Mouse (Mus musculus): ENCODE data around the gene Phpt1. TPM values are rescaled to one million over a fixed set of nuclear protein-coding genes. Genes with fewer than 3 reads are reported as not detected.

The Phpt1 gene
- polyA plus RNA-seq, 1 experiment from 2014 or later, result 165 TPM

Other genes with a start within 250 kb of the Phpt1 start
- gene Man1b1, start 242.9 kb downstream of the Phpt1 start, polyA plus RNA-seq (2016; fragmentation: Nextera tagmentation; extraction: Ambion mirVana), result 53.5 and 58.9 TPM in 2 replicates
- gene Dpp7, start 218.9 kb downstream of the Phpt1 start, polyA plus RNA-seq (2016; fragmentation: Nextera tagmentation; extraction: Ambion mirVana), result 17.6 and 21.8 TPM in 2 replicates
- gene Uap1l1, start 209.5 kb downstream of the Phpt1 start, polyA plus RNA-seq (2016; fragmentation: Nextera tagmentation; extraction: Ambion mirVana), result 7.3 and 7.9 TPM in 2 replicates
- gene Sapcd2, start 202.9 kb downstream of the Phpt1 start, polyA plus RNA-seq (2016; fragmentation: Nextera tagmentation; extraction: Ambion mirVana), result 93.7 and 96.1 TPM in 2 replicates
- gene Entpd2, start 179.3 kb downstream of the Phpt1 start, polyA plus RNA-seq (2016; fragmentation: Nextera tagmentation; extraction: Ambion mirVana), result 0.11 TPM in 1 of 2 replicates, not detected in the other
- gene Npdc1, start 175.9 kb downstream of the Phpt1 start, polyA plus RNA-seq (2016; fragmentation: Nextera tagmentation; extraction: Ambion mirVana), result 53.4 and 62.2 TPM in 2 replicates
- gene Fut7, start 152.0 kb downstream of the Phpt1 start, polyA plus RNA-seq (2016; fragmentation: Nextera tagmentation; extraction: Ambion mirVana), result not detected in 2 replicates
- 8.8 and 9.0 TPM in 2 replicates for gene Abca2, start 146.5 kb downstream of the Phpt1 start, polyA plus RNA-seq (2016; fragmentation: Nextera tagmentation; extraction: Ambion mirVana)
- 0.57 TPM in 2 replicates for gene Clic3, start 118.4 kb downstream of the Phpt1 start, polyA plus RNA-seq (2016; fragmentation: Nextera tagmentation; extraction: Ambion mirVana)
- 12.4 and 15.5 TPM in 2 replicates for gene Paxx, start 114.1 kb downstream of the Phpt1 start, polyA plus RNA-seq (2016; fragmentation: Nextera tagmentation; extraction: Ambion mirVana)
- 0.31 TPM in 1 of 2 replicates, not detected in the other for gene Ptgds, start 105.2 kb downstream of the Phpt1 start, polyA plus RNA-seq (2016; fragmentation: Nextera tagmentation; extraction: Ambion mirVana)
- gene Lcn12, start 81.3 kb downstream of the Phpt1 start, polyA plus RNA-seq (2016; fragmentation: Nextera tagmentation; extraction: Ambion mirVana), result not detected in 2 replicates
- 90.7 and 93.9 TPM in 2 replicates for gene Fbxw5, start 74.5 kb downstream of the Phpt1 start, polyA plus RNA-seq (2016; fragmentation: Nextera tagmentation; extraction: Ambion mirVana)
- gene C8g, start 73.5 kb downstream of the Phpt1 start, polyA plus RNA-seq (2016; fragmentation: Nextera tagmentation; extraction: Ambion mirVana), result 6.3 and 7.2 TPM in 2 replicates
- 40.2 and 42.6 TPM in 2 replicates for gene Traf2, start 28.3 kb downstream of the Phpt1 start, polyA plus RNA-seq (2016; fragmentation: Nextera tagmentation; extraction: Ambion mirVana)
- gene Edf1, start 17.4 kb downstream of the Phpt1 start, polyA plus RNA-seq (2016; fragmentation: Nextera tagmentation; extraction: Ambion mirVana), result 337 and 341 TPM in 2 replicates
- 5.0 and 7.0 TPM in 2 replicates for gene Mamdc4, start 379 bp downstream of the Phpt1 start, polyA plus RNA-seq (2016; fragmentation: Nextera tagmentation; extraction: Ambion mirVana)
- gene Ajm1, start 6.5 kb upstream of the Phpt1 start, polyA plus RNA-seq (2016; fragmentation: Nextera tagmentation; extraction: Ambion mirVana), result 0.02 TPM in 1 of 2 replicates, not detected in the other
- gene Rabl6, start 33.3 kb upstream of the Phpt1 start, polyA plus RNA-seq (2016; fragmentation: Nextera tagmentation; extraction: Ambion mirVana), result 78.3 and 80.8 TPM in 2 replicates
- gene Ccdc183, start 42.5 kb upstream of the Phpt1 start, polyA plus RNA-seq (2016; fragmentation: Nextera tagmentation; extraction: Ambion mirVana), result 0.09 TPM in 2 replicates
- gene Tmem141, start 46.8 kb upstream of the Phpt1 start, polyA plus RNA-seq (2016; fragmentation: Nextera tagmentation; extraction: Ambion mirVana), result 16.4 and 17.9 TPM in 2 replicates
- 0.30 and 0.37 TPM in 2 replicates for gene Fcna, start 52.8 kb upstream of the Phpt1 start, polyA plus RNA-seq (2016; fragmentation: Nextera tagmentation; extraction: Ambion mirVana)
- not detected in 2 replicates for gene Lcn8, start 77.9 kb upstream of the Phpt1 start, polyA plus RNA-seq (2016; fragmentation: Nextera tagmentation; extraction: Ambion mirVana)
- not detected in 2 replicates for gene Lcn5, start 82.7 kb upstream of the Phpt1 start, polyA plus RNA-seq (2016; fragmentation: Nextera tagmentation; extraction: Ambion mirVana)
- gene Lcn6, start 101.6 kb upstream of the Phpt1 start, polyA plus RNA-seq (2016; fragmentation: Nextera tagmentation; extraction: Ambion mirVana), result not detected in 2 replicates
- not detected in 2 replicates for gene Lcn10, start 107.5 kb upstream of the Phpt1 start, polyA plus RNA-seq (2016; fragmentation: Nextera tagmentation; extraction: Ambion mirVana)
- gene Obp2a, start 124.8 kb upstream of the Phpt1 start, polyA plus RNA-seq (2016; fragmentation: Nextera tagmentation; extraction: Ambion mirVana), result not detected in 2 replicates
- gene Bmyc, start 131.5 kb upstream of the Phpt1 start, polyA plus RNA-seq (2016; fragmentation: Nextera tagmentation; extraction: Ambion mirVana), result 75.6 and 76.1 TPM in 2 replicates
- gene Obp2b, start 161.8 kb upstream of the Phpt1 start, polyA plus RNA-seq (2016; fragmentation: Nextera tagmentation; extraction: Ambion mirVana), result not detected in 2 replicates
- gene Lcn3, start 190.3 kb upstream of the Phpt1 start, polyA plus RNA-seq (2016; fragmentation: Nextera tagmentation; extraction: Ambion mirVana), result not detected in 2 replicates
- not detected in 2 replicates for gene Lcn11, start 201.8 kb upstream of the Phpt1 start, polyA plus RNA-seq (2016; fragmentation: Nextera tagmentation; extraction: Ambion mirVana)
- not detected in 2 replicates for gene Gm13539, start 207.0 kb upstream of the Phpt1 start, polyA plus RNA-seq (2016; fragmentation: Nextera tagmentation; extraction: Ambion mirVana)
- gene Glt6d1, start 240.6 kb upstream of the Phpt1 start, polyA plus RNA-seq (2016; fragmentation: Nextera tagmentation; extraction: Ambion mirVana), result not detected in 2 replicates
- not detected in 2 replicates for gene Lcn9, start 247.9 kb upstream of the Phpt1 start, polyA plus RNA-seq (2016; fragmentation: Nextera tagmentation; extraction: Ambion mirVana)